Mouse (Mus musculus): ENCODE data around the gene 4931414P19Rik. TPM values are rescaled to one million over a fixed set of nuclear protein-coding genes. Genes with fewer than 3 reads are reported as not detected.

4931414P19Rik gene
- polyA plus RNA-seq, 1 experiment = not detected

DNA sequence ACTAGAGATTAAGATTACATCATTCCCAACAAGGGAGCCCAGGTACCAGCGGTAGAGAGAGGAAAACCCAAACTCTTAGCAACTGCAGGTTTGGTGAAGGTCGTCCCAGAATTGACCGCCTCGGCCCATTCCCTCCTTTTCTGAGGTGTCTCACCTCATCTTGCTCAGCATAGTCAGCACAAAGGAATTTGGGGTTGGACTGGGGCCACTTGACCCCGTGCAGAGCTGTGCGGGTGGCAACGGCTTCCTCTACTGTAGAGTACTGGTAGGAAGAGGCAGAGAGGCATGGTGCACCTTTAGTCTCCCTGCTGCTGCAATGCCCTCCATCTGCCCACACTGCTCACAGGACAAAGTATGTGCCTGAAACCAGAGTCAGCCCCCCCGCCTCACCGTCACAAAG is 38.5 kb upstream of the 4931414P19Rik start:
- peaks cover 10% of the 10 kb centered on the region for H3K4me1 ChIP-seq (ENCODE audit: control insufficient read depth, insufficient read depth, low read length)
- TF ChIP-seq CTCF (IDR thresholded peaks at IDR 0.05; ENCODE audit: insufficient read depth, low read depth, low read length) = no peak
- no peak for TF ChIP-seq POLR2A (IDR thresholded peaks at IDR 0.05; ENCODE audit: insufficient read depth, low read depth, low read length)
- no peak overlapping the region for H3K4me3 ChIP-seq (ENCODE audit: insufficient read depth, low read depth, low read length)
- 93% methylated on average over 9 of the region's 9 CpGs for WGBS
- no peak overlapping the region for H3K27ac ChIP-seq (ENCODE audit: insufficient read depth, low read depth, low read length)

GRCm38 (mm10) chr14:54643011-54643410 is 37.2 kb upstream of the 4931414P19Rik start:
- TF ChIP-seq CTCF (IDR thresholded peaks at IDR 0.05; ENCODE audit: insufficient read depth, low read depth, low read length) = no peak
- no peak for TF ChIP-seq POLR2A (IDR thresholded peaks at IDR 0.05; ENCODE audit: insufficient read depth, low read depth, low read length)
- peaks cover 10% of the 10 kb centered on the region for H3K4me1 ChIP-seq (ENCODE audit: control insufficient read depth, insufficient read depth, low read length)
- H3K27ac ChIP-seq (ENCODE audit: insufficient read depth, low read depth, low read length) = no peak overlapping the region
- 72% methylated on average over 2 of the region's 2 CpGs for whole genome bisulfite sequencing
- H3K4me3 ChIP-seq (ENCODE audit: insufficient read depth, low read depth, low read length) = no peak overlapping the region

GRCm38 (mm10) chr14:54642224-54642944 is 36.6 kb upstream of the 4931414P19Rik start:
- 75% methylated on average over 25 of the region's 25 CpGs for WGBS
- TF ChIP-seq POLR2A (IDR thresholded peaks at IDR 0.05; ENCODE audit: insufficient read depth, low read depth, low read length) = no peak
- TF ChIP-seq CTCF (IDR thresholded peaks at IDR 0.05; ENCODE audit: insufficient read depth, low read depth, low read length) = no peak
- no peak overlapping the region for H3K4me3 ChIP-seq (ENCODE audit: insufficient read depth, low read depth, low read length)
- H3K27ac ChIP-seq (ENCODE audit: insufficient read depth, low read depth, low read length) = no peak overlapping the region
- peaks cover 10% of the 10 kb centered on the region for H3K4me1 ChIP-seq (ENCODE audit: control insufficient read depth, insufficient read depth, low read length)

DNA sequence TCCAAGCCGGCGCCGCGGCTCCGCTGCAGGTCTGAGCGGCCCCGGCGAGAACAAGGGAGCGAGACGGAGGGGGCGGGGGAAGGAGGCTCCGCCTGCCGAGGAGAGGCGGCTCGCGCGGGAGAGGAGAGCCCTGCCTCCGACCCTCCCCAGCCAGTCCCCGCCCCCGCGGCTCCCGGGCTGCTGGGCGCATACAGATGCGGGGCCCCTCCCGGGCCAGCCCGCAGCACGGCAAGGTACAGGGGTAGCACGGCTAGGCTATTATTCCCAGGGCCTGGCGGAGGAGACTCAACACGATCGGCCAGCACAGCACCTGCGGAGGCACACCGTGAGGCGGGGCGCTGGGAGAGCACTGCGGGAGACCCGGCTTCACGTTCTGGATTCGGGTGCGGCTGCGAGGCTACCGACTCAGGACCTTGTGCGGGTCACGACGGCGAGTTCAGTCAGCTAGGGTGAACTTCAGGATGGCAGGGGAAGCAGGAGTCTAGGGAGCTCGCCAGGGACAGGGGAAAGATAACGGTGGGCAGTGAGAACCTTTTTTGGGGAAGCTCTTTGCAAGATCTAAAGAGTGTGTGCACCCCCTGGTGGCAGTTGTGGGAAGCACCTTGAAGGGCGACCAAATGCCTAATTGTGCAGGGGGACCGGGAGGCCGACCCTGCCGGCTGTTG is 35.6 kb upstream of the 4931414P19Rik start, which contains the start of gene Cdh24:
TSS of gene Cdh24 (minus strand) at position 60 of the 665 bp plus-strand sequence.
- Histone ChIP-seq H3K27ac (ENCODE audit: insufficient read depth, low read depth, low read length) (peak within 1 kb of the TSS; percentile 27; the same call in 1 of the 2 replicates), H3K4me1 (ENCODE audit: control insufficient read depth, insufficient read depth, low read length) (peaks cover 10% of the 10 kb centered on the region), H3K4me3 (ENCODE audit: insufficient read depth, low read depth, low read length) (peak within 1 kb of the TSS; percentile 64)
- WGBS = under 1% methylated on average over 52 of the region's 52 CpGs
- TF ChIP-seq CTCF (IDR thresholded peaks at IDR 0.05; ENCODE audit: insufficient read depth, low read depth, low read length) (peak; percentile 79), POLR2A (IDR thresholded peaks at IDR 0.05; ENCODE audit: insufficient read depth, low read depth, low read length) (0 out of 2 replicates have a peak, but pooled peaks have one; percentile 47)

GRCm38 (mm10) chr14:54640946-54641304 is 35.1 kb upstream of the 4931414P19Rik start, which contains the start of gene Gm17606:
Gene Gm17606, plus strand, starts transcription at chr14:54640952.
- Histone ChIP-seq H3K4me3 (ENCODE audit: insufficient read depth, low read depth, low read length) (peak within 1 kb of the TSS; percentile 64), H3K4me1 (ENCODE audit: control insufficient read depth, insufficient read depth, low read length) (peaks cover 10% of the 10 kb centered on the region), H3K27ac (ENCODE audit: insufficient read depth, low read depth, low read length) (peak within 1 kb of the TSS; percentile 27; the same call in 1 of the 2 replicates)
- TF ChIP-seq POLR2A (IDR thresholded peaks at IDR 0.05; ENCODE audit: insufficient read depth, low read depth, low read length) (no peak; the same call in 1 of the 2 replicates), CTCF (IDR thresholded peaks at IDR 0.05; ENCODE audit: insufficient read depth, low read depth, low read length) (no peak)
- WGBS = 2% methylated on average over 28 of the region's 28 CpGs

DNA sequence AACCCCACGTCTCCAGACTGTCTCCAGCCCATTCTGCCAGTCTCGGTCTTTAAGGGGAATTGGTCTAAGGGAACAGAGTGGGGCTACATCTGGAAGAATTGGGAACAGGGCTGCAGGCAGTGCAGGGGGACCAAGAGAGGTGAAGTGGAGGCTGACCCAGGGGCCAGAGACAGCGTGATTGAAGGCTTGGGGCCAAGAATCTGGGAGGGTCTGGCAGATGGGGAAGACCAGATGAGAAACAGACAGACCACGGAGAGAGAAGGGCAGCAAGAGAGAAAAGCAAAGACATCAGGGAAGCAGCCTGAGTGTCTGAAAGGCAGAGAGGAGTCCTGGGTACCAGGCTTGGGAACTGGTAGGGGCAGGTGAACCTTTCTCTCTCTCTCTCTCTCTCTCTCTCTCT is 34.3 kb upstream of the 4931414P19Rik start:
- no peak for TF ChIP-seq POLR2A (IDR thresholded peaks at IDR 0.05; ENCODE audit: insufficient read depth, low read depth, low read length)
- TF ChIP-seq CTCF (IDR thresholded peaks at IDR 0.05; ENCODE audit: insufficient read depth, low read depth, low read length) = no peak
- no peak overlapping the region for H3K27ac ChIP-seq (ENCODE audit: insufficient read depth, low read depth, low read length)
- WGBS = 52% methylated on average over 4 of the region's 4 CpGs
- H3K4me1 ChIP-seq (ENCODE audit: control insufficient read depth, insufficient read depth, low read length) = peaks cover 10% of the 10 kb centered on the region
- no peak overlapping the region for H3K4me3 ChIP-seq (ENCODE audit: insufficient read depth, low read depth, low read length)

- WGBS = 49% methylated on average over 5 of the region's 5 CpGs
- TF ChIP-seq POLR2A (IDR thresholded peaks at IDR 0.05; ENCODE audit: insufficient read depth, low read depth, low read length) (no peak), CTCF (IDR thresholded peaks at IDR 0.05; ENCODE audit: insufficient read depth, low read depth, low read length) (no peak)
- H3K4me1 ChIP-seq (ENCODE audit: control insufficient read depth, insufficient read depth, low read length) = peaks cover 10% of the 10 kb centered on the region
- no peak overlapping the region for H3K27ac ChIP-seq (ENCODE audit: insufficient read depth, low read depth, low read length)
- no peak overlapping the region for H3K4me3 ChIP-seq (ENCODE audit: insufficient read depth, low read depth, low read length)
Observed at GRCm38 (mm10) chr14:54638210-54638609, 32.4 kb upstream of the 4931414P19Rik start.

- Histone ChIP-seq H3K4me1 (ENCODE audit: control insufficient read depth, insufficient read depth, low read length) (peaks cover 10% of the 10 kb centered on the region), H3K27ac (ENCODE audit: insufficient read depth, low read depth, low read length) (no peak overlapping the region), H3K4me3 (ENCODE audit: insufficient read depth, low read depth, low read length) (no peak overlapping the region)
- TF ChIP-seq CTCF (IDR thresholded peaks at IDR 0.05; ENCODE audit: insufficient read depth, low read depth, low read length) (peak; percentile 55; the same call in 1 of the 2 replicates), POLR2A (IDR thresholded peaks at IDR 0.05; ENCODE audit: insufficient read depth, low read depth, low read length) (no peak)
- 50% methylated on average over 8 of the region's 8 CpGs for WGBS
Observed at GRCm38 (mm10) chr14:54636954-54637353, 31.2 kb upstream of the 4931414P19Rik start.

DNA sequence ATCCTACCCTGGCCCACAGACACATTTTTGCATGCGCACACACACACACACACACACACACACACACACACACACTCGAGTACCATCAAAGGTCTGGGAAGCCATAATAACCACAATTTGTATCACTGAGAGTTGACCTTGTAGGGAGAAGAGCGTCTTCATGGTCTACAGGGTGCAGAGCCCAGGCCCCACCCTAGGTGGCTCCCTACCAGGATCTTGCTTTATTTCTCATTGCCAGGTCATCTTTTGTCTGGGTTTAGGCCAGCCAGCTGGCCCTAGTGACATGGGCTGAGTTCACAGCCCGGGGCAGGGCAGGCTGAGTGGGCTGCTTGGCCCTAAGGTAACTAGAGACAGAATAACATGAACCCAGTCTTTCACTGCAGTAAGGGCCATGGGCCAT is 28.4 kb upstream of the 4931414P19Rik start:
- Histone ChIP-seq H3K4me1 (ENCODE audit: control insufficient read depth, insufficient read depth, low read length) (peaks cover 6% of the 10 kb centered on the region), H3K27ac (ENCODE audit: insufficient read depth, low read depth, low read length) (no peak overlapping the region), H3K4me3 (ENCODE audit: insufficient read depth, low read depth, low read length) (no peak overlapping the region)
- no peak for TF ChIP-seq POLR2A (IDR thresholded peaks at IDR 0.05; ENCODE audit: insufficient read depth, low read depth, low read length)
- TF ChIP-seq CTCF (IDR thresholded peaks at IDR 0.05; ENCODE audit: insufficient read depth, low read depth, low read length) = no peak
- WGBS = 79% methylated on average over 4 of the region's 4 CpGs

All from olfactory bulb, adult 2 months (tissue).